Mouse (Mus musculus): ENCODE results near the gene Gm527. TPM values are rescaled to one million over a fixed set of nuclear protein-coding genes. Genes with fewer than 3 reads are reported as not detected.
A peak's percentile ranks its signal among the peaks of the same experiment; 100 is the strongest.

Gene Gm527
- polyA plus RNA-seq, 1 experiment = 0.10 TPM

DNA sequence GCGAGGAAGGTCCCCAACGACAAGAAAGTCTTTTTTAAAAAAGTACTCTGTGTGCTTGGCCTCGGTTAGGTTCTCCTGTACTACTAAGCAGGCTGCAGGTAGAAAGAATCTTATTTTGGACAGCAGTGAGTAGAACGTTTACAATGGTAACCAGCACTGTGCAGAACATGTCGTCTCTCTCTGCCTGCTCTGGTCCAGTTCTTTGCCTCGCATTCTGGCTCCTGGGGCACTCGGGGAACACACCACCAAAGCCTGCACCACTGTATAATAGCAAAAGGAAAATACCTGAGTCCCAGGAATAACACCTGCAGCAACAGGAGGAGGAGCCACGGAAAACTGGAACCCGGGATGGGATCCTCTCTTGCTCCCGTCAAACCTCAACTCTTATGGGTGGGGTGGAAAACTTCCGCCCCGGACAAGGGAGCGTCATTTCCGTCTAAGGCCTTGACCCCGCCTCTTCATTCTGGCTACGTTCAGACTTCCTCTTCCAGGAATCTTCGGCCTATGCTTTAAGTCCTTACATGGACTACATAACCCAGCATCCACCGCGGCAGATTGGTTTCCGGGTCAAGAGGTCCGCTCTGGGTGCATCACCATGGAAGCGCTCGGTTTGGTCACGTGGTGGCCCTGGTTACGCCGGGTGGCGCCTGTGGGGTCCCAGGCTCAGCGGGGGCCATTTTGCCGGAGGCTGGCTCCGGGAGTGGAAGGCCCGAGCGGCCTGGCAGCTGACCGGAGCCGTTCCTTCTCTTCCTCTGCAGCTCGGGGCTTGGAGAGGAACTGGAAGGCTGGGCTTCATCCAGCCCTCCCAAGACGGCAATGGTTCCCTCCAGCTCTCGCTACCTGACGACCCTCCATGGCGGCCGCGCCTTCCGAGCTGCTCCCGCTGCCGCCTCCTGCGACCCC, 47.7 kb downstream of the Gm527 start, which contains the start of the genes Klhl28 and Togaram1:
Gene Klhl28 (minus strand): TSS at position 411 of the 903 bp plus-strand sequence.
Gene Togaram1 (plus strand): TSS at position 681 of the 903 bp plus-strand sequence.
- TF ChIP-seq GATA1 (IDR thresholded peaks at IDR 0.05; ENCODE audit: borderline replicate concordance, low read length) (no peak), FLI1 (IDR thresholded peaks at IDR 0.05; ENCODE audit: low read length) (peak; percentile 77)
- peak within 1 kb of the TSS; percentile 94 for H3K4me3 ChIP-seq (replicated peaks)

DNA sequence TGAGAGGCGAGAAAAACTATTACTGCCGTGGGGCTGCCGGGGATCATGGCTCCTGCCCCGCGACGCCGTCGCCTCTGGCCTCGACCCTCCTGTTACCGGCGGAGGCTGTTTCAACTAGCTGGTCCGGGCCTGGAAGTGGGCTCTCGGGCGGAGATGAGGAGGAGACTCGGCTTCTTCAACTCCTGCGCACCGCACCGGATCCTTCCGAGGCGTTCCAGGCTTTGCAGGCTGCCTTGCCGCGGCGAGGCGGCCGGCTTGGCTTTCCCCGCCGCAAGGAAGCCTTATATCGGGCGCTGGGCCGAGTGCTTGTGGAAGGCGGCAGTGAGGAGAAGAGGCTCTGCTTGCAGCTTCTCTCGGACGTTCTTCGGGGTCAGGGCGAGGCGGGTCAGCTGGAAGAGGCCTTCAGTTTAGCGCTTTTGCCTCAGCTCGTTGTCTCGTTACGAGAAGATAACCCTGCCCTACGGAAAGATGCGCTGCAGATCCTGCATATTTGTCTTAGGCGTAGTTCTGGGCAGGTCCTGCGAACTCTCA, 48.5 kb downstream of the Gm527 start:
- Histone ChIP-seq H3K36me3 (replicated peaks; ENCODE audit: low read length) (peaks cover 9% of the 10 kb centered on the region), H3K27me3 (replicated peaks) (no peaks in the 10 kb centered on the region), H3K9me3 (no peaks in the 10 kb centered on the region), H3K4me1 (peaks cover 35% of the 10 kb centered on the region), H3K4me3 (replicated peaks) (peak overlapping the region; percentile 94)
- no peak for TF ChIP-seq FLI1 (IDR thresholded peaks at IDR 0.05; ENCODE audit: low read length)
- no peak for TF ChIP-seq GATA1 (IDR thresholded peaks at IDR 0.05; ENCODE audit: borderline replicate concordance, low read length)

More for the DNA sequence above, 47.7 kb downstream of the Gm527 start, which contains the start of the genes Klhl28 and Togaram1:
- Histone ChIP-seq H3K4me1 (peaks cover 27% of the 10 kb centered on the region), H3K9me3 (no peaks in the 10 kb centered on the region), H3K27me3 (replicated peaks) (no peaks in the 10 kb centered on the region), H3K36me3 (replicated peaks; ENCODE audit: low read length) (peaks cover 1% of the 10 kb centered on the region)

GRCm38 (mm10) chr12:64966652-64967435, 49.1 kb downstream of the Gm527 start:
- Histone ChIP-seq H3K27me3 (replicated peaks) (no peaks in the 10 kb centered on the region), H3K4me1 (peaks cover 40% of the 10 kb centered on the region), H3K36me3 (replicated peaks; ENCODE audit: low read length) (peaks cover 10% of the 10 kb centered on the region), H3K9me3 (no peaks in the 10 kb centered on the region), H3K4me3 (replicated peaks) (peak overlapping the region; percentile 94)
- TF ChIP-seq FLI1 (IDR thresholded peaks at IDR 0.05; ENCODE audit: low read length) (no peak), GATA1 (IDR thresholded peaks at IDR 0.05; ENCODE audit: borderline replicate concordance, low read length) (no peak)

DNA sequence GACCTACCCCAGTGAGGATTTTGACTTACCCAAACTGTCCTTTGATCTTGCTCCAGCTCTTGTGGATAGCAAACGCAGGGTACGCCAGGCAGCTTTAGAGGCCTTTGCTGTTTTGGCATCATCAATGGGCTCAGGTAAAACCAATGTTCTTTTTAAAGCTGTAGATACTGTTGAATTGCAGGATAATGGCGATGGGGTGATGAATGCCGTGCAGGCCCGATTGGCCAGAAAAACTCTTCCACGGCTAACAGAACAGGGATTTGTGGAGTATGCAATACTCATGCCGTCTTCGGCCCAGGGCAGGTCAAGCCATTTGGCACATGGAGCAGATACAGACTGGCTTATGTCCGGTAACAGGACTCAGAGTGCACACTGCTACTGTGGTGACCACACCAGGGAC, 49.8 kb downstream of the Gm527 start:
- H3K9me3 ChIP-seq = no peaks in the 10 kb centered on the region
- no peaks in the 10 kb centered on the region for H3K27me3 ChIP-seq (replicated peaks)
- peaks cover 46% of the 10 kb centered on the region for H3K4me1 ChIP-seq
- H3K4me3 ChIP-seq (replicated peaks) = peak overlapping the region; percentile 94
- peaks cover 14% of the 10 kb centered on the region for H3K36me3 ChIP-seq (replicated peaks; ENCODE audit: low read length)
- TF ChIP-seq GATA1 (IDR thresholded peaks at IDR 0.05; ENCODE audit: borderline replicate concordance, low read length) = no peak
- no peak for TF ChIP-seq FLI1 (IDR thresholded peaks at IDR 0.05; ENCODE audit: low read length)

DNA sequence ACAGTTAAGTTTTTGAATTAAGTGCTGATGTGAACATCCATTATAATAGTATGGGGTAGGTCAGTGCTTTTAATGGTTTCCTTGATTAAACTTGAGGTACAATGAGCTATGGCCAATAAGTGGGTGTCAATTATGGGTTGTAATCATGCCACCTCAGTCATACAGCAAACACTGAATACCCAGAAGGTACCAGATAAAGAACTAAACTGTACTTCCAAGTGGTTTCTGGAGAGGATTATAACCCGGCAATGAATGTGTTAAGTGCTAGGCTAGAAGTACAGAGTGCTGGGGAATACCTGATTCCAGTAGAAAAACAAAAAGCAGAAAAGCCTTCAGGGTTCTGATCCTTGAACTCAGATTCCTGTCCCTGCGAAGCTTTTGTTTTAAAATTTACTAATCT, 50.4 kb downstream of the Gm527 start:
- H3K9me3 ChIP-seq = no peaks in the 10 kb centered on the region
- H3K36me3 ChIP-seq (replicated peaks; ENCODE audit: low read length) = peaks cover 14% of the 10 kb centered on the region
- no peaks in the 10 kb centered on the region for H3K27me3 ChIP-seq (replicated peaks)
- TF ChIP-seq GATA1 (IDR thresholded peaks at IDR 0.05; ENCODE audit: borderline replicate concordance, low read length) = no peak
- peaks cover 44% of the 10 kb centered on the region for H3K4me1 ChIP-seq
- peak overlapping the region; percentile 94 for H3K4me3 ChIP-seq (replicated peaks)

DNA sequence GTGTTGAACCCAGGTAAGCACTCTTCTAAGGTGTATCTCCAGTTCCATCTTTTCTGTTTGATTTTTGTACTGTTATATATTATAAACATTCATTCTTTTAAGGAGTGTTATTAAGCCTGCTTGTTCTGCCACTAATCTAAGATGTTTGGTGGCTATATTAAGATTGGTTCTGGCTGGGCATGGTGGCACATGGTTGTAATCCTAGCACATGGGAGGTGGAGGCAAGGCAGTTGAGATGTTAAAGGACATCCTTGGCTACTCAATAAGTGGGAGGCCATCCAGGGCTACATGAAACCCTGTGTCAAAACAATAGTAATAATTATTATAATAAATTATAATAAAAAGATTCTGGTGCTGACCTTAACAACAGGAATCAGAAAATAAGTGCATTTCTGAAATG, 53.7 kb downstream of the Gm527 start:
- no peak for TF ChIP-seq FLI1 (IDR thresholded peaks at IDR 0.05; ENCODE audit: low read length)
- TF ChIP-seq GATA1 (IDR thresholded peaks at IDR 0.05; ENCODE audit: borderline replicate concordance, low read length) = no peak
- H3K27me3 ChIP-seq (replicated peaks) = no peaks in the 10 kb centered on the region
- H3K4me1 ChIP-seq = peaks cover 60% of the 10 kb centered on the region
- H3K9me3 ChIP-seq = no peaks in the 10 kb centered on the region
- H3K4me3 ChIP-seq (replicated peaks) = peak overlapping the region; percentile 56
- peaks cover 18% of the 10 kb centered on the region for H3K36me3 ChIP-seq (replicated peaks; ENCODE audit: low read length)

DNA sequence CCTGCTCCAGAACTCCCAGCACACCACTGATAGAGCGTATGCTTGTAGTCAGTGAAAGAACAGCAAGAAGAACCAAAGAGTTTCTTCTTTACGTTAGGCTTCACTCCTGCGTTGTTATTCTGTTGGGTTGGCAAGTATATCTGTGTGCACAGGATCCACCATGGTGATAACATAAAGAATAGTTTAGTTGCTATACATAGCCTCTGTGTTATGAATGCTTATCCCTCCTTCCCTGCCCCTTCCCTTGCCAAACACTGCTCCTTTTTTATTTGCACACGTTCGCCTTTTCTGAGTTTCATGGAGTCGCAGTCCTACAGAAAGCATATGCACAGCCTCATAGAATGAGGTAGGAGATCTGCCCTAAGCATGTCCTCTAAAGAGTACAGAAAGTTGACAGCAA, 54.4 kb downstream of the Gm527 start:
- peaks cover 24% of the 10 kb centered on the region for H3K36me3 ChIP-seq (replicated peaks; ENCODE audit: low read length)
- H3K4me3 ChIP-seq (replicated peaks) = peak overlapping the region; percentile 73

More for the DNA sequence above, 54.4 kb downstream of the Gm527 start:
- TF ChIP-seq GATA1 (IDR thresholded peaks at IDR 0.05; ENCODE audit: borderline replicate concordance, low read length) = no peak
- TF ChIP-seq FLI1 (IDR thresholded peaks at IDR 0.05; ENCODE audit: low read length) = no peak
- no peaks in the 10 kb centered on the region for H3K9me3 ChIP-seq
- peaks cover 60% of the 10 kb centered on the region for H3K4me1 ChIP-seq
- H3K27me3 ChIP-seq (replicated peaks) = no peaks in the 10 kb centered on the region

Other genes with a start within 250 kb of the Gm527 start
- gene Klhl28, start 47.6 kb downstream of the Gm527 start, polyA plus RNA-seq (2012; ENCODE audit: insufficient read depth, low replicate concordance) = 0.25 and 0.27 TPM in 2 replicates
- 1.2 and 4.4 TPM in 2 replicates for gene Togaram1, start 47.9 kb downstream of the Gm527 start, polyA plus RNA-seq (2012; ENCODE audit: insufficient read depth, low replicate concordance)
- 0.63 and 1.3 TPM in 2 replicates for gene Prpf39, start 118.4 kb downstream of the Gm527 start, polyA plus RNA-seq (2012; ENCODE audit: insufficient read depth, low replicate concordance)
- 40.1 TPM in 1 of 2 replicates, not detected in the other for gene Fkbp3, start 156.1 kb downstream of the Gm527 start, polyA plus RNA-seq (2012; ENCODE audit: insufficient read depth, low replicate concordance)
- 0.26 and 1.0 TPM in 2 replicates for gene Fancm, start 157.7 kb downstream of the Gm527 start, polyA plus RNA-seq (2012; ENCODE audit: insufficient read depth, low replicate concordance)

Measured in megakaryocyte, embryonic 14.5 days (primary cell).